Mouse (Mus musculus): ENCODE results near the gene Srek1ip1. TPM values are rescaled to one million over a fixed set of nuclear protein-coding genes. Genes with fewer than 3 reads are reported as not detected.

Srek1ip1 gene
- polyA plus RNA-seq, 1 experiment from 2014 or later: 19.5 TPM

- Histone ChIP-seq H3K4me2 (ENCODE audit: low read depth, low read length) (no peak overlapping the region), H3K36me3 (ENCODE audit: control insufficient read depth, insufficient read depth, low read length) (peaks cover 47% of the 10 kb centered on the region), H3K4me1 (ENCODE audit: control insufficient read depth, insufficient read depth, low read length) (no peaks in the 10 kb centered on the region), H3K27ac (replicated peaks; ENCODE audit: low read depth, low read length) (no peak overlapping the region), H3K9ac (ENCODE audit: low read depth, low read length) (no peak overlapping the region), H3K4me3 (ENCODE audit: low read depth, low read length) (no peak overlapping the region), H3K9me3 (ENCODE audit: control insufficient read depth, low read length) (no peaks in the 10 kb centered on the region), H3K27me3 (replicated peaks; ENCODE audit: control insufficient read depth, insufficient read depth, low read length) (no peaks in the 10 kb centered on the region)
- 88% methylated on average over 3 of the region's 3 CpGs for WGBS
- DNase-seq (ENCODE audit: low spot score): no peak
- no peak for ATAC-seq (ENCODE audit: low read depth)
Measured at GRCm38 (mm10) chr13:104794421-104794820, 2.1 kb downstream of the Srek1ip1 start.

- Histone ChIP-seq H3K4me2 (ENCODE audit: low read depth, low read length) (no peak overlapping the region), H3K9me3 (ENCODE audit: control insufficient read depth, low read length) (no peaks in the 10 kb centered on the region), H3K9ac (ENCODE audit: low read depth, low read length) (no peak overlapping the region), H3K4me3 (ENCODE audit: low read depth, low read length) (no peak overlapping the region), H3K36me3 (ENCODE audit: control insufficient read depth, insufficient read depth, low read length) (peaks cover 54% of the 10 kb centered on the region), H3K4me1 (ENCODE audit: control insufficient read depth, insufficient read depth, low read length) (no peaks in the 10 kb centered on the region), H3K27me3 (replicated peaks; ENCODE audit: control insufficient read depth, insufficient read depth, low read length) (no peaks in the 10 kb centered on the region), H3K27ac (replicated peaks; ENCODE audit: low read depth, low read length) (no peak overlapping the region)
- DNase-seq (ENCODE audit: low spot score): no peak
- no peak for ATAC-seq (ENCODE audit: low read depth)
- 95% methylated on average over 8 of the region's 8 CpGs for WGBS
Measured at GRCm38 (mm10) chr13:104799067-104799466, 6.8 kb downstream of the Srek1ip1 start.

GRCm38 (mm10) chr13:104799566-104800182 is 7.4 kb downstream of the Srek1ip1 start:
- ATAC-seq (ENCODE audit: low read depth) (peak; percentile 76; the same call in 1 of the 2 replicates), DNase-seq (ENCODE audit: low spot score) (no peak)
- Histone ChIP-seq H3K4me1 (ENCODE audit: control insufficient read depth, insufficient read depth, low read length) (no peaks in the 10 kb centered on the region), H3K4me3 (ENCODE audit: low read depth, low read length) (no peak overlapping the region), H3K4me2 (ENCODE audit: low read depth, low read length) (no peak overlapping the region), H3K9ac (ENCODE audit: low read depth, low read length) (no peak overlapping the region), H3K27me3 (replicated peaks; ENCODE audit: control insufficient read depth, insufficient read depth, low read length) (no peaks in the 10 kb centered on the region), H3K27ac (replicated peaks; ENCODE audit: low read depth, low read length) (no peak overlapping the region), H3K36me3 (ENCODE audit: control insufficient read depth, insufficient read depth, low read length) (peaks cover 59% of the 10 kb centered on the region), H3K9me3 (ENCODE audit: control insufficient read depth, low read length) (no peaks in the 10 kb centered on the region)
- WGBS: 78% methylated on average over 7 of the region's 7 CpGs

GRCm38 (mm10) chr13:104805681-104806080 is 13.4 kb downstream of the Srek1ip1 start:
- H3K9ac ChIP-seq (ENCODE audit: low read depth, low read length): no peak overlapping the region
- ATAC-seq (ENCODE audit: low read depth) (no peak), DNase-seq (ENCODE audit: low spot score) (peak; percentile 79)
- no peak overlapping the region for H3K4me3 ChIP-seq (ENCODE audit: low read depth, low read length)
- no peak overlapping the region for H3K27ac ChIP-seq (replicated peaks; ENCODE audit: low read depth, low read length)
- H3K4me2 ChIP-seq (ENCODE audit: low read depth, low read length): no peak overlapping the region
- H3K36me3 ChIP-seq (ENCODE audit: control insufficient read depth, insufficient read depth, low read length): peaks cover 50% of the 10 kb centered on the region
- H3K9me3 ChIP-seq (ENCODE audit: control insufficient read depth, low read length): no peaks in the 10 kb centered on the region
- no peaks in the 10 kb centered on the region for H3K4me1 ChIP-seq (ENCODE audit: control insufficient read depth, insufficient read depth, low read length)
- no peaks in the 10 kb centered on the region for H3K27me3 ChIP-seq (replicated peaks; ENCODE audit: control insufficient read depth, insufficient read depth, low read length)
- 49% methylated on average over 3 of the region's 3 CpGs for WGBS

- ATAC-seq (ENCODE audit: low read depth) (no peak), DNase-seq (ENCODE audit: low spot score) (peak; percentile 70)
- Histone ChIP-seq H3K9me3 (ENCODE audit: control insufficient read depth, low read length) (no peaks in the 10 kb centered on the region), H3K36me3 (ENCODE audit: control insufficient read depth, insufficient read depth, low read length) (no peaks in the 10 kb centered on the region), H3K4me3 (ENCODE audit: low read depth, low read length) (peak overlapping the region; percentile 66), H3K9ac (ENCODE audit: low read depth, low read length) (peak overlapping the region; percentile 81), H3K4me2 (ENCODE audit: low read depth, low read length) (peak overlapping the region; percentile 65), H3K27ac (replicated peaks; ENCODE audit: low read depth, low read length) (peak overlapping the region; percentile 80), H3K4me1 (ENCODE audit: control insufficient read depth, insufficient read depth, low read length) (peaks cover 16% of the 10 kb centered on the region), H3K27me3 (replicated peaks; ENCODE audit: control insufficient read depth, insufficient read depth, low read length) (no peaks in the 10 kb centered on the region)
- 10% methylated on average over 8 of the region's 8 CpGs for WGBS
Measured at GRCm38 (mm10) chr13:104816270-104816634, 24.0 kb downstream of the Srek1ip1 start.

GRCm38 (mm10) chr13:104816635-104817571 is 24.6 kb downstream of the Srek1ip1 start, which contains the start of gene Cwc27:
Gene Cwc27, minus strand, starts transcription at chr13:104817142.
- no peaks in the 10 kb centered on the region for H3K9me3 ChIP-seq (ENCODE audit: control insufficient read depth, low read length)
- no peaks in the 10 kb centered on the region for H3K36me3 ChIP-seq (ENCODE audit: control insufficient read depth, insufficient read depth, low read length)
- DNase-seq (ENCODE audit: low spot score) (peak; percentile 86), ATAC-seq (ENCODE audit: low read depth) (peak; percentile 97)
- peak within 1 kb of the TSS; percentile 65 for H3K4me2 ChIP-seq (ENCODE audit: low read depth, low read length)
- H3K9ac ChIP-seq (ENCODE audit: low read depth, low read length): peak within 1 kb of the TSS; percentile 81
- no peaks in the 10 kb centered on the region for H3K27me3 ChIP-seq (replicated peaks; ENCODE audit: control insufficient read depth, insufficient read depth, low read length)
- H3K27ac ChIP-seq (replicated peaks; ENCODE audit: low read depth, low read length): peak within 1 kb of the TSS; percentile 80
- under 1% methylated on average over 50 of the region's 50 CpGs for WGBS
- H3K4me1 ChIP-seq (ENCODE audit: control insufficient read depth, insufficient read depth, low read length): peaks cover 17% of the 10 kb centered on the region
- H3K4me3 ChIP-seq (ENCODE audit: low read depth, low read length): peak within 1 kb of the TSS; percentile 66

- WGBS: 45% methylated on average over 12 of the region's 12 CpGs
- Histone ChIP-seq H3K4me1 (ENCODE audit: control insufficient read depth, insufficient read depth, low read length) (peaks cover 25% of the 10 kb centered on the region), H3K27ac (replicated peaks; ENCODE audit: low read depth, low read length) (no peak overlapping the region), H3K4me2 (ENCODE audit: low read depth, low read length) (peak overlapping the region; percentile 65), H3K4me3 (ENCODE audit: low read depth, low read length) (peak overlapping the region; percentile 66), H3K36me3 (ENCODE audit: control insufficient read depth, insufficient read depth, low read length) (no peaks in the 10 kb centered on the region), H3K9me3 (ENCODE audit: control insufficient read depth, low read length) (no peaks in the 10 kb centered on the region), H3K27me3 (replicated peaks; ENCODE audit: control insufficient read depth, insufficient read depth, low read length) (no peaks in the 10 kb centered on the region), H3K9ac (ENCODE audit: low read depth, low read length) (peak overlapping the region; percentile 81)
- DNase-seq (ENCODE audit: low spot score): no peak
- ATAC-seq (ENCODE audit: low read depth): no peak
Measured at GRCm38 (mm10) chr13:104817696-104818095, 25.4 kb downstream of the Srek1ip1 start.

- Histone ChIP-seq H3K4me3 (ENCODE audit: low read depth, low read length) (no peak overlapping the region), H3K27me3 (replicated peaks; ENCODE audit: control insufficient read depth, insufficient read depth, low read length) (no peaks in the 10 kb centered on the region), H3K9ac (ENCODE audit: low read depth, low read length) (no peak overlapping the region), H3K4me2 (ENCODE audit: low read depth, low read length) (no peak overlapping the region), H3K36me3 (ENCODE audit: control insufficient read depth, insufficient read depth, low read length) (no peaks in the 10 kb centered on the region), H3K27ac (replicated peaks; ENCODE audit: low read depth, low read length) (no peak overlapping the region), H3K9me3 (ENCODE audit: control insufficient read depth, low read length) (no peaks in the 10 kb centered on the region), H3K4me1 (ENCODE audit: control insufficient read depth, insufficient read depth, low read length) (peaks cover 21% of the 10 kb centered on the region)
- no peak for ATAC-seq (ENCODE audit: low read depth)
- DNase-seq (ENCODE audit: low spot score): no peak
Measured at GRCm38 (mm10) chr13:104821192-104821591, 28.9 kb downstream of the Srek1ip1 start.
